17 mouse cellular contexts compared by ENCODE assay signal in the genomic region with DNA sequence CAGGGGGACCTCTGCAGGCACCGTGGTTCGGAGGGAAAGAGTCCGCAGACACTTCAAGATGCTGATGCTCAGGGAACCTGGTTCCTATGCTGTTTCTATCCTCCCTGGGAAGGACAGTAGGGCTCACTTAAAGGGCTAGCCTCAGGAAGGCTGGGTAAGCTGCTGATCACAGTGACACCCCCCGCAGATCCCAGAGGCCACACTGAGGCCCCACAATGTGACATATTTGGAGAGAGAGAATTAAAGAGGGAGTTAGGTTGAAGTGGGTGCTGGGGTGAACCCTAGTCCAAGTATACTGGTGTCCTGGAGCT.
DNase-seq lines count a peak whose midpoint lies in the region; ATAC-seq lines count a peak whose summit lies in the region.
"Had no signal": no experiment of that assay in that cellular context is flagged by ENCODE, and none has a peak within 500 bp of the region (broad histone marks: within the 10 kb centered on the region; RNA-seq: fewer than 3 reads in every experiment).

No protein-coding gene starts in this region.

- DNase-seq in embryonic facial prominence, embryonic 10.5 days (ENCODE audit: low spot score): no peak
- no peak for DNase-seq in hindbrain, embryonic 11.5 days (ENCODE audit: low spot score)
- DNase-seq in midbrain, embryonic 11.5 days (ENCODE audit: low spot score, missing footprints): peak; percentile 88
- no peak for DNase-seq in left cerebral cortex, postnatal 4 days
- no peak for DNase-seq in layer of hippocampus, postnatal 10 days (ENCODE audit: low spot score in 2 of 2)
- DNase-seq in right cerebral cortex, adult 18-20 months: no peak
- DNase-seq: adrenal gland, postnatal 25 days; gastrocnemius, postnatal 14 days; heart, postnatal 14 days; lung, adult 2 months; lung, postnatal 4 days had no signal

- ATAC-seq in embryonic facial prominence, embryonic 13.5 days (ENCODE audit: insufficient number of reproducible peaks, insufficient read depth, low FRiP score, low TSS enrichment, low read depth): no peak
- ATAC-seq in hindbrain, embryonic 11.5 days (ENCODE audit: low FRiP score): 0 out of 2 replicates have a peak, but pooled peaks have one; percentile 38
- peak; percentile 52; the same call in 1 of the 2 replicates for ATAC-seq in midbrain, embryonic 11.5 days (ENCODE audit: low FRiP score)
- ATAC-seq in neural tube, embryonic 14.5 days (ENCODE audit: low read depth): no peak
- ATAC-seq: intestine, embryonic 15.5 days had no signal

- WGBS in embryonic facial prominence, embryonic 13.5 days: 41% methylated on average over 4 of the region's 4 CpGs
- WGBS in embryonic facial prominence, embryonic 10.5 days: 49% methylated on average over 4 of the region's 4 CpGs
- WGBS in hindbrain, embryonic 11.5 days: 32% methylated on average over 4 of the region's 4 CpGs
- 40% methylated on average over 4 of the region's 4 CpGs for WGBS in midbrain, embryonic 11.5 days
- 20% methylated on average over 4 of the region's 4 CpGs for WGBS in neural tube, embryonic 14.5 days

- no peak overlapping the region for H3K4me3 ChIP-seq in embryonic facial prominence, embryonic 13.5 days
- no peak overlapping the region; the same call in 1 of the 2 replicates for H3K4me3 ChIP-seq in embryonic facial prominence, embryonic 10.5 days
- H3K4me3 ChIP-seq in hindbrain, embryonic 11.5 days (ENCODE audit: low read depth, low read length): no peak overlapping the region
- H3K4me3 ChIP-seq in midbrain, embryonic 11.5 days (ENCODE audit: low read depth, low read length): no peak overlapping the region
- H3K4me3 ChIP-seq in neural tube, embryonic 14.5 days (ENCODE audit: low read depth, low read length): no peak overlapping the region
- H3K4me3 ChIP-seq: intestine, embryonic 15.5 days; layer of hippocampus, adult 2 months had no signal

- H3K27me3 ChIP-seq in embryonic facial prominence, embryonic 13.5 days: no peaks in the 10 kb centered on the region
- H3K27me3 ChIP-seq in embryonic facial prominence, embryonic 10.5 days (replicated peaks; ENCODE audit: low read depth, poor library complexity, severe bottlenecking): 0 out of 2 replicates have a peak, but pooled peaks cover 3% of the 10 kb centered on the region
- peaks cover 2% of the 10 kb centered on the region; the same call in 1 of the 2 replicates for H3K27me3 ChIP-seq in hindbrain, embryonic 11.5 days (ENCODE audit: control insufficient read depth, insufficient read depth, low read length)
- no peaks in the 10 kb centered on the region for H3K27me3 ChIP-seq in midbrain, embryonic 11.5 days (ENCODE audit: control insufficient read depth, insufficient read depth, low read length)
- H3K27me3 ChIP-seq in neural tube, embryonic 14.5 days (ENCODE audit: control insufficient read depth, insufficient read depth, low read length): no peaks in the 10 kb centered on the region
- H3K27me3 ChIP-seq: CH12.LX had no signal

- H3K9me3 ChIP-seq in embryonic facial prominence, embryonic 13.5 days: no peaks in the 10 kb centered on the region
- H3K9me3 ChIP-seq in embryonic facial prominence, embryonic 10.5 days: no peaks in the 10 kb centered on the region
- no peaks in the 10 kb centered on the region for H3K9me3 ChIP-seq in hindbrain, embryonic 11.5 days (ENCODE audit: control insufficient read depth, low read length)
- H3K9me3 ChIP-seq in midbrain, embryonic 11.5 days (ENCODE audit: control insufficient read depth, low read length): no peaks in the 10 kb centered on the region
- H3K9me3 ChIP-seq in neural tube, embryonic 14.5 days (ENCODE audit: control insufficient read depth, low read length): no peaks in the 10 kb centered on the region
- H3K9me3 ChIP-seq: intestine, embryonic 15.5 days had no signal

- peak overlapping the region; percentile 50 for H3K4me2 ChIP-seq in embryonic facial prominence, embryonic 13.5 days
- no peak overlapping the region for H3K4me2 ChIP-seq in hindbrain, embryonic 11.5 days (replicated peaks; ENCODE audit: low read depth, low read length)
- peak overlapping the region; percentile 40; the same call in 1 of the 2 replicates for H3K4me2 ChIP-seq in midbrain, embryonic 11.5 days
- peak overlapping the region; percentile 41; the same call in 1 of the 2 replicates for H3K4me2 ChIP-seq in neural tube, embryonic 14.5 days (ENCODE audit: low read depth, low read length)
- H3K4me2 ChIP-seq: intestine, embryonic 15.5 days had no signal

- no peaks in the 10 kb centered on the region for H3K36me3 ChIP-seq in embryonic facial prominence, embryonic 13.5 days
- H3K36me3 ChIP-seq in embryonic facial prominence, embryonic 10.5 days (replicated peaks): no peaks in the 10 kb centered on the region
- no peaks in the 10 kb centered on the region for H3K36me3 ChIP-seq in hindbrain, embryonic 11.5 days (ENCODE audit: control insufficient read depth, insufficient read depth, low read length)
- H3K36me3 ChIP-seq in midbrain, embryonic 11.5 days (ENCODE audit: control insufficient read depth, insufficient read depth, low read length): no peaks in the 10 kb centered on the region
- H3K36me3 ChIP-seq in neural tube, embryonic 14.5 days (ENCODE audit: control insufficient read depth, insufficient read depth, low read length): no peaks in the 10 kb centered on the region
- H3K36me3 ChIP-seq: intestine, embryonic 15.5 days had no signal

- H3K9ac ChIP-seq in embryonic facial prominence, embryonic 13.5 days: no peak overlapping the region
- no peak overlapping the region; the same call in 1 of the 2 replicates for H3K9ac ChIP-seq in hindbrain, embryonic 11.5 days (ENCODE audit: low read depth, low read length)
- H3K9ac ChIP-seq in midbrain, embryonic 11.5 days (ENCODE audit: low read length): no peak overlapping the region
- no peak overlapping the region for H3K9ac ChIP-seq in neural tube, embryonic 14.5 days (replicated peaks; ENCODE audit: low read depth, low read length)
- H3K9ac ChIP-seq: intestine, embryonic 15.5 days had no signal

- intact Hi-C loops in left cerebral cortex, postnatal 4 days (cut with DNase I): no loop called here

- H3K4me1 ChIP-seq in embryonic facial prominence, embryonic 13.5 days: peaks cover 18% of the 10 kb centered on the region
- peaks cover 28% of the 10 kb centered on the region for H3K4me1 ChIP-seq in embryonic facial prominence, embryonic 10.5 days
- peaks cover 3% of the 10 kb centered on the region; the same call in 1 of the 2 replicates for H3K4me1 ChIP-seq in hindbrain, embryonic 11.5 days (replicated peaks; ENCODE audit: control insufficient read depth, insufficient read depth, low read length)
- H3K4me1 ChIP-seq in midbrain, embryonic 11.5 days (ENCODE audit: control insufficient read depth, insufficient read depth, low read length): peaks cover 10% of the 10 kb centered on the region
- peaks cover 13% of the 10 kb centered on the region; the same call in 1 of the 2 replicates for H3K4me1 ChIP-seq in neural tube, embryonic 14.5 days (ENCODE audit: control insufficient read depth, insufficient read depth, low read length)
- H3K4me1 ChIP-seq: intestine, embryonic 15.5 days had no signal

- H3K27ac ChIP-seq in embryonic facial prominence, embryonic 13.5 days: no peak overlapping the region
- no peak overlapping the region for H3K27ac ChIP-seq in embryonic facial prominence, embryonic 10.5 days (replicated peaks)
- H3K27ac ChIP-seq in hindbrain, embryonic 11.5 days (ENCODE audit: low read depth, low read length): peak overlapping the region; percentile 27; the same call in 1 of the 2 replicates
- H3K27ac ChIP-seq in midbrain, embryonic 11.5 days (ENCODE audit: low read depth, low read length): no peak overlapping the region
- 0 out of 2 replicates have a peak overlapping the region, but pooled peaks have one; percentile 12 for H3K27ac ChIP-seq in neural tube, embryonic 14.5 days (ENCODE audit: low read depth, low read length)
- H3K27ac ChIP-seq: intestine, embryonic 15.5 days; kidney, postnatal 0 days; layer of hippocampus, adult 2 months had no signal

Comparison
In these comparisons a context has a peak if more than half of its experiments do, and no peak if none do; other contexts are left out.
1. ATAC-seq: peak in hindbrain, embryonic 11.5 days (single experiment) and midbrain, embryonic 11.5 days (single experiment); none in embryonic facial prominence, embryonic 13.5 days (single experiment) and neural tube, embryonic 14.5 days (single experiment).
2. H3K27ac ChIP-seq: peak in hindbrain, embryonic 11.5 days (single experiment) and neural tube, embryonic 14.5 days (single experiment); none in embryonic facial prominence, embryonic 13.5 days (single experiment), embryonic facial prominence, embryonic 10.5 days (single experiment) and midbrain, embryonic 11.5 days (single experiment).